Mouse (Mus musculus) c-Kit-positive CD71-positive TER-119-negative erythroid progenitor cells, embryonic 14.5 days (primary cell): Measurements from ENCODE around the gene Cables2.

Source experiments
- DNase-seq: peaks from one replicate; pipeline ENCODE4 v3.0.0-alpha.2; 2013; ENCODE audit warnings: low read depth

Cables2 gene

DNA sequence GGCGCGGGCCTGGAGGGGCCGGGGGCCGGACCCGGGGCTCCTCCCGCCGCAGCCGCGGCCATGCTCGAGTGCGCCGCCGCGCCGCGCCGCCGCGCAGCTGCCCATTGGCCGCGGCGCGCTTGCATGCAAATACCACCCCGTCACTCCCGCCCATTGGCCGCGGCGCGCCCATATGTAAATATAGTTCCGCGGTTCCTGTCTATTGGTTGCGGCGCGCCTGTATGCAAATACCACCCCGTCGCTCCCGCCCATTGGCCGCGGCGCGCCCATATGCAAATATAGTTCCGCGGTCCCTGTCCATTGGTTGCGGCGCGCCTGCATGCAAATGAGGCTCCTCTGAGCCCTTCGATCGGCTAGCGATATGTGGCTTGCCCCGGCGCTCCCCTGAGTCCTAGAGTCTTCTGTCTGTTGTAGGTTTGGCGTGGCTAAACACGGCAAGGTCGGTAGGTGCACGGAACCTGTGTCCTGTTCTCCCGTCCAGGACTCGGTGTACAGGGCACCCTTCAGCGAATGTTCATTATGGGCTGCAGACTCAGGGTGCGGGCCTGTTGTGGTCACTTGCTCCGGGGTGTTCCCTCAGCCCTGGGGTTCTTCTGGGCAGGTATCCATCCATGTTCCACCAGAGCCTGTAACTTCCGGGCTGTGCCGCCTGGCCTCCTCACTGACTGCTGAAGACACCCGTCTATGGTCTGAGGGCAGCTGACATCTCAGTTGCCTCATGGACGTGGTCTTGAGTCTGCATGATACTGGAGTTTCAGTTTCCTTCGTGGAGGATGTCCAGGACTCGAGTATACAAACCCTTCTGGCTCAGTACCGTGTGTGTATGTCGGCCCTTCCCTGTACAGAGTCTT lies at the start of gene Cables2:
Gene Cables2 (minus strand): TSS at position 103 of the 851 bp plus-strand sequence.
- peak; percentile 91 for DNase-seq

DNA sequence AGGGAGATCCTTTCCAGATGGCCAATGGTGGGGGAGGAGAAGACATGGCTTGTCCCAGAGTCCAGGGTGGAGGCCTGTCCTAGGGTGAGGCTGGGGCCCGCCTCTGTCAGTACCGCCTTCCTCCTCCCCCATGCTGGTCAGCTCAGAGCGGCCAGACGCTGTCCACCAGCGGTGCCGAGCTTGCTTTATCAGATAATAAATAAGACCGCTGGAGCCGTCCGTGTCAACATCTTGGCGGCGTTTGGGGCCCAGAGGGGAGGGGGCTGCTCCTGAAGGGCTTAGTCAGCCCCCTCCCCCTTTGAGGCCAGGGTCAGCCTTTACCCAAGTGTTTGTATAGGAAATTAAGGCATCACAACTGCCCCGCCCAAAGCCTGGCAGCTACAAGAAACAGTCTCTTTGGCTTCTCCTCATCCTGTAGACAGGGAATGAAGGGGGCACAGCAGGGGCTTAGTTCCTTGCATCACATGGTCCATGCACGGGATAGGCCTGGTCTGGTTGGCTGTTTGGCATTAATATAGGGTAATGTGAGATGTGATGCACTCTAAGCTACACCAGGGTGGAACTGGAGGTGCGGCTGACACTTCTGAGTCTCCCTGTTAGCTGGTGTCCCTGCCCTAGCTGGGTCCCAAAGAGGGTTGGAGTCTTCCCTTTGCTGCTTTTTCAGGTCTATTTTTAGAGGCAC lies 49.5 kb upstream of the Cables2 start:
- DNase-seq = no peak

DNA sequence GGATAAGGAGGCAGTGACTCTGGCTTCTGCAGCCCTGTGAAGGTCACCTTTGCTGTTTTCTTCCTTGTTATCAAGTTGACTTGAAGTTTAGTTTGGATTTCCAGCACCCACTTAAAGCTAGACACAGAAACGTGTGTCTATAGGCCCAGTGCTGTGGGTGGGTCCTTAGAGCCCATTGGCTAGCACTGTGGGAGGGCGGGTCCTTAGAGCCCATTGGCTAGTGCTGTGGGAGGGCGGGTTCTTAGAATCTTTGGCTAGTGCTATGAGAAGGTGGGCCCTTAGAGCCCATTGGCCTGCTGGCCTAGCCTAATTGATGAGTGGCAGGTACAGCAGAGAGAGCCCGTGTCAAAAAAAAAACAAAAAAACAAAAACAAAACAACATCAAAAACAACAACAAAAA lies 46.9 kb upstream of the Cables2 start:
- peak; percentile 15 for DNase-seq

DNA sequence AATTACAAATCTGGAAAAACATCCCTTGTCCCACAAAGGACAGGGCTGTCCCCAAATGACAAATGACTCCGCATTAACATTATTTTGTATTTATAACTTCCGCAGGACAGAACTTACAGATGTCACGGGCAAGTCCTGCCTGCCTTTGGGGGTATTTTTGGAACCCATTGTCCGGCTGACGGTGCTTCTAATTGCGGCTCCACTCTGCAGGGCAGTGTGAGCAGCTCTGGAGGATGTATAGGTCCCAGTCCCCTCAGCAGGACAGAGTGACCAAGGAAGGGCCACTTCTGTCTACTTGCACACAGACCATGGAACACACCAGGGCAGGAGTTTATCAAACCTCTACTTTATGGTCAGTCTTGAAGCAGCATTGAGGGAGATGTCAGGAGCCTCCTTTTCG lies 44.3 kb upstream of the Cables2 start:
- DNase-seq = no peak

DNA sequence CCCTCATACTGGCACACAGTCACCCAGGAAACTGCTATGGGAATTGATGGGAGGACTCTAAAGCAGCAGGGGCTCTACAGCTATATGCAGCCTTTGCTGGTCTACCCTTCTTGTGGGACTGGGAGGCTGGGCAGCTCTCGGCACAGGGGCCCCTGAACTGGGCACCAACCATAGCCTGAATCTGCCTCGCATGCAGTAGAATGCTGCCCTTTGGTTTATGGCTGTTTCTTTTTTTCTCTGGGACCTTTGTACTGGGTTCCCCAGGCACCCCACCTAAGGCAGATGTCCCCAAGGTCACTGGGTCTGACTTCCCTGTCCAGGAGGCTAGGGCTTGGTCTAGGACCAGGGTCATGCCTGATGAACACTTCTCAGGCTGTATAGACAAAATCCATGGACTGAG lies 41.0 kb upstream of the Cables2 start:
- no peak for DNase-seq

DNA sequence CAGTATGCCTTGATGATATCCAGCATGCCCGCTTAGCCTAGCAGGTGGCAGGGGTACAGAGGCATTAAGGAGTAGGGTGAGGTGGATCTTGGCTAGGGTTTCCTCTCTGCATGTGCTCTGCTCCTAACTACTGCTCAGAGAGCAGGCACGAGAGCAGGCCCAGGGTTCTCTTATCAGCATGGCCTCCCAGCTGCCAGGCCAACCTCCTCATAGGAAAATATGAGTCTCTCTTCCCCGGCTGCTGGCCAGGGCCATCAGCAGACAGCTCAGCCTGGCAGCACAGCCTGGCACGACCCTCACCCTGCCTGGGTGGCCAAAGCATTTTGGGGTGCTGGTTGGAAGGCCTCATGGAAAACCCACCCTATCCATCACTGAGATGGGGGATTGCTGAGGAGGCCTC lies 37.9 kb upstream of the Cables2 start:
- DNase-seq = no peak

DNA sequence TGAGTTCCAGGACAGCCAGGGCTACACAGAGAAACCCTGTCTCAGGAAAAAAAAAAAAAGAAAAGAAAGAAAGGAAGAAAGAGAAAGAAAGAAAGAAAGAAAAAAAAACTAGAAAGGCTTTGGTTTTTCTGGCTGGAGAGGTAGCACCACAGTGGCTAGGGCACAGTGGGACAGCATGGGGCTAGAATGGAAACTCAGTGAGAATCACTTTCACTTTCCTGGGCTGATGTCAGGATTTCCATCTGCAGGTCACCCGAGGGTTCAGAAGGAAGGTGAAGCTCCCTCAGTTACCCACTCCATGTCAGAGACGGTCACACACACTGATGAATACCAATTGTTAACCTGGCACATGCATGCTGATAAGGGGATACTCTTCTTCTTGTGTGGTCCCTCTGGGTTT lies 34.4 kb upstream of the Cables2 start:
- DNase-seq = no peak

DNA sequence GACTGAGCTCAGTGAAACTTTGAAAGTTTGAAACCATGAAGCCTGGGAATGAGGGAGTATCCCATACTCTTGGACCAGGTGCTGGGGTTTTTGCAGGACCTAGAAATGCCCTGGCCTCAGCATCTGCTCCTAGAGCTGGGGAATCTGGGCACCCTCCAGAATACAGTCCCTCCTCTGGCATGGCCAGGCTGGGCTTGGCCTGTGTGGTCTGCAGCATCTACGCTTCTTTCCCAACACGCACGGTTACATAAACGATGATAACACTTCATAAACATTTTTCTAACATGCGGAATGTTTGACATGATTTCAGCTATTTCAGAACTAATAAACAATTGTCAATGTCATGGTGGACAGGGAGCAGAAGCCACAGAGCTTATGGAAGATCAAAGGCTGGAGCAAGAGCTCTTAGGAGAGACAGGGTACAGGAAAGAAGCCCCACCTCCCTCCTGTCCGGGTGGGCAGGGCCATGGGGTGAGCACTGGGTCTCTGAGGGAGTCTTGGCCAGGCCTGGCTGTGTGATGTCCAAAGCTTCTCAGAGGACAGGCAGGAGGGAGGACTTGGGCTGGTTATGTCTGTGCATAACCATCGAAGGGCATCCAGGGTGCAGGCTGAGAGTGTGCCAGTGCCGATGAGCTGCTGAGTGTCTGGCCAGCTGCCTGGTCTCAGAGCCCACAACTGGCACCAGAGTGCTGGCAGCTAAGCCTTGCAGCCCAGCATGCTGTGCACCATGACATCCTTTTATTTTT lies 33.3 kb upstream of the Cables2 start:
- no peak for DNase-seq

DNA sequence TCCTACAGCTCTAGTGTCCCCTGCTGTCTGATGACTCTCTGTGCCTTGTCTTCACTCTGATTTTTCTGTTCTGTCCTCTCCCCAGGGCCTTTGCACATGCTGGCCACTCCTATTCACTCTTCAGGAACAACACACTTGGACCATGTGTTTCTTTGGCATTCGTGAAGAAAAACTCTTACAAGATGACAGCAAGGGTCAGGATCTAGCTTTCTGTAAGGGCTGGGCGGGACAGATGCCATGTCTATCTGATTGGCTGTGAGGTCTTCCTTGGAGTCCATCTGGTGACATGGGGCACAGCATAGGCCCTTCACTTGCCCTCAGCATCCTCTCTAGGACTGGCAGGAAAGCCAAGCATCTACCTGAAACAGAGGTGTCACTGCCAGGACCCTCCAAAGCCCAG lies 32.7 kb upstream of the Cables2 start:
- DNase-seq = no peak

- DNase-seq = no peak
Observed at GRCm38 (mm10) chr2:180305490-180305889, 32.2 kb upstream of the Cables2 start.

- DNase-seq = no peak
Observed at GRCm38 (mm10) chr2:180304554-180304953, 31.3 kb upstream of the Cables2 start.

DNA sequence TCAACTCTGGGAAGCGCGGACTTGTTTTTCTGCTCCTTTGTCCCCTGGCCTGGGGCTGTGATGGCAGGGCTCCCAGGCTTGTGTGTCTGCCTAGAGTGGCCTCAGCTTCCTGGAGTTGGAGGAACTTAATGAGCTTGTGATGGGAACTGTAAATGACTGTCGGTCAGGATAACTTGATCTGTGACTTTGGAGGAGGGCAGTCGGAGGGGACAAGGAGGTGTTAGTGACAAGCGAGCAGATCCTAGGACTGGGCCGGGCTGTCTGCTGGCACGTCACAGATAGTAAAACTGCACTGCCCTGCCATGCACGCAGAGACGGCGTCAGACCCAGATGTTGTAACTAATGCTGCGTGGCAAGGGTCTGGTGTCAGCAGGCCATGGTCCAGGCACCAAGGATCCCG lies 30.2 kb upstream of the Cables2 start:
- no peak for DNase-seq

GRCm38 (mm10) chr2:180302201-180302600 lies 28.9 kb upstream of the Cables2 start:
- DNase-seq = no peak

DNA sequence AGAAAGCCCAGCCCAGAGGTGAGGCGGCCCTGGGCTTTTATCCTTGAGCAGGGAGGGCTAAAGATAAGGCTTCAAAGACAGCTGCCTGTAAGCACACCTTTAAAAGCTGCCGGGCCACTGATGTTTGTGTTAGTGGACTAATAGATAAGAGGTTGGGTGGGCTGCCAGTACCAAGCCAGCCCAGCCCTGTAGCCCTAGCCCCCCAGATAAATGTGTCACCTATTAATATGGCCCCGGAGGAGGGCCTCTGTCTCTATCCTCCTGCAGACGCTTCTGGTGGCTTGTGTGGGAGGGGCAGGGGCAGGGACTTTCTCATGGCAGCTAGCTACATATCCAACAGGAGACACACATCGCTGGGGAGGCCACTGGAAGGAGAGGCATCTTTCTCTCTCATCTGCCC lies 27.5 kb upstream of the Cables2 start:
- no peak for DNase-seq

DNA sequence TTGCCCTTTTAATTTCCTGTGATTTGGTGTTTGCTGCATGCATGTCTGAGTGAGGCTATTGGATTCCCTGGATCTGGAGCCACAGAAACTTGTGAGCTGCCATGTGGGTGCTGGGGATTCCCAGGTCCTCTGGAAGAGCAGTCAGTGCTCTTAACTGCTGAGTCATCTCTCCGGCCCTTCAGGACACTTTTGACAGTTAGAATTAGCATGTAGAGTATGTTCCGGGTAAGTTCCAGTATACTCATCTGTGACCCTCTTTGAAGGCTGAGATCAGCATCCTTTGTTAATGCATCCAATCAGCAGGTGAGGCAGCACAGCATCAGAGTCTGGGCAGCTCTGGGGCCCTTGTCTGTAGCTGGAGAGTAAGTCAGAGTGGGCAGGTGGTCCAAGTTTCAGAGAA lies 27.0 kb upstream of the Cables2 start:
- no peak for DNase-seq

DNA sequence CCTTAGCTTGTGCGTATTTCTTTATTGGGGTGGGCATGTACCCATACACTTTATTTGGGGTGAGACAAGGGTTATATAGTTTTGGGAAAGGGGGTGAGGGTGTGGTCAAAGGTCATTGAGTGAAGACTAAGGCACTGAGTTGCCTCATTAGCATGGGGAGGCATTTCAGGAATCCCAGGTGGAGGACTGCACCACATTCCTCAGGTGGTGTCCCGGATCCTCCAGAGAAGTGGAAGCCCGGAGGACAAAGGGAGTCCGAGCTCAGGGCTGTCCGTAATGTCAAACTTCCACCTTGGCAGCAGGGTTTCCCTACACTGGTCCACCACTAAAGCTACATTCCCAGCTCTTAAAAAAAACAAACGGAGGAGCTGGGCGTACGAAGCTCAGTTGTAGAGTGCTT lies 19.6 kb upstream of the Cables2 start:
- DNase-seq = no peak

DNA sequence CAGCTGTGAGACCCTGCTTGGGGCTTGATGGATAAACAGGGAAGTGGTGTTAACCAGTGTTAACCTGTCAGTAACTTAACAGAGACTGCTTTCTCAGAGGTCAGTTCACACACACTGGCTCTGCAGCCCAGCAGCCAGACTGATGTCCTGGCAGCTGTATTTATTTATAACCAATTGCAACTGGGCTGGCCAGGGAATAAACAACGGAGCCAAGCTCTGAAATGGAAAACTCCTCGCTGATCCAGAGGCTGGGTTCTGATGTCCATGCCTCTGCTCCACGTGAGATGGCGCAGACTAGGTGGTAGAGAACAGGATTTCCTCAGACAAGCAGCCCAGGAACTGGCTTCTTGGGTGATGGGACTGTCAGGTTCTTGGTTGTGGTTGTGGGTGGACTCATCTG lies 18.7 kb upstream of the Cables2 start:
- no peak for DNase-seq

- DNase-seq = no peak
Observed at GRCm38 (mm10) chr2:180291566-180291965, 18.3 kb upstream of the Cables2 start.

GRCm38 (mm10) chr2:180290503-180290902 lies 17.2 kb upstream of the Cables2 start:
- DNase-seq = no peak

- DNase-seq = no peak
Observed at GRCm38 (mm10) chr2:180289440-180290108, 16.3 kb upstream of the Cables2 start, which contains the start of gene Rbbp8nl. TSS of gene Rbbp8nl (minus strand) at chr2:180289879.

DNA sequence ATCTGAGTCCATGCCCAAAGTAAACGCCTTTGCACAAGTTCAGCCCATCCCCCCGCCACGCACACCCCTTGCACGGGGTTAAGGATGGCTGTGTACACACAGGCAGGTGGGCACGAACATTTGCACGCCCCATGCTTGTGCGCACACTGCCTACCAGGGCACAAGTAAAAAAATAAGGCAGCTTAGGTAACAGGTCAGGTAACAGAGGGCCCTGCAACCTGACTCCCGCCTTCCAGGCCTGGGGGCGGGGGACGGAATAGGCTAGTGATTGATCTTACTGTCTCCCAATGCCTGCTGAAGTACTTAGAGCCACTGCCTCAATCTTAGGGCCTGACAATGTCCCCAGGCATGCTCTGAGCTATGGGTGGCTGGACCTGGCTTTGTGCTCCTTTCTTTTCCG lies 15.7 kb upstream of the Cables2 start:
- no peak for DNase-seq

DNA sequence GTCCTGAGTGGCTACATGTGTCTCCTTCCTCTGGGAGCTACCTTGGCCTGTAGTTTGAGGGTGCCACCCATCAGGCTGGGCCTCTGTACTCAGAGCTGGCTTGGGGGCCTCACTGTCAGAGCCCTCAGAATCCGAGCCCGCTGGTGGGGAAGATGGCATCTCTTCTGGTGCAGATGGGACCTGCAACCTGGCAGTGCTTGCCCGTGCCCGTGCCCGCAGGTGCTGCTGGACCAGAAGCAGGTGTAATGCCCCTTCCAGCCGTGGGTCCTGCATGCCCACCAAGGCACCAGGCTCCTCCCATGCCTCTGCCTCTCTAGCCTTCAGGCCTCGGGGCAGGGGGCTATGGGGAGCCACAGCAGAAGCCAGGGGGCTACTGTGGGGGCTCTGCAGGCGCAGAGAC lies 6.0 kb upstream of the Cables2 start:
- no peak for DNase-seq
